Mouse (Mus musculus) bone marrow macrophage, adult 2 months (primary cell): ENCODE data around the gene Sh3rf1. TPM values are rescaled to one million over a fixed set of nuclear protein-coding genes. Genes with fewer than 3 reads are reported as not detected.

Source experiments
- H3K27ac ChIP-seq: 2 replicates; pipeline ENCODE4 v1.5.1; 2012; ENCODE audit warnings: low read depth, low read length; ENCODE audit not compliant: insufficient read depth
- H3K4me1 ChIP-seq: 2 replicates; pipeline ENCODE4 v1.6.1; 2012; ENCODE audit warnings: low read length; ENCODE audit not compliant: control insufficient read depth, insufficient read depth
- H3K4me3 ChIP-seq: 2 replicates; pipeline ENCODE4 v1.5.1; 2012; ENCODE audit warnings: mild to moderate bottlenecking, low read length, moderate library complexity; ENCODE audit not compliant: insufficient read depth
- CTCF ChIP-seq: IDR thresholded peaks from 2 replicates; pipeline ENCODE4 v1.5.1; 2012; ENCODE audit warnings: low read depth, mild to moderate bottlenecking, low read length, moderate library complexity
- POLR2A ChIP-seq: IDR thresholded peaks from 2 replicates; pipeline ENCODE4 v1.6.1; 2012; ENCODE audit warnings: mild to moderate bottlenecking, low read depth, low read length, borderline replicate concordance
- polyA plus RNA-seq: library from polyadenylated mRNA; stranded (reverse); fragments of >200 nt; gene quantifications from 2 replicates; pipeline ENCODE4 v1.2.4, GENCODE M21; 2012; ENCODE audit not compliant: missing spikeins, insufficient read depth, insufficient read length

Gene Sh3rf1
- polyA plus RNA-seq, 1 experiment, result 2.2 TPM

DNA sequence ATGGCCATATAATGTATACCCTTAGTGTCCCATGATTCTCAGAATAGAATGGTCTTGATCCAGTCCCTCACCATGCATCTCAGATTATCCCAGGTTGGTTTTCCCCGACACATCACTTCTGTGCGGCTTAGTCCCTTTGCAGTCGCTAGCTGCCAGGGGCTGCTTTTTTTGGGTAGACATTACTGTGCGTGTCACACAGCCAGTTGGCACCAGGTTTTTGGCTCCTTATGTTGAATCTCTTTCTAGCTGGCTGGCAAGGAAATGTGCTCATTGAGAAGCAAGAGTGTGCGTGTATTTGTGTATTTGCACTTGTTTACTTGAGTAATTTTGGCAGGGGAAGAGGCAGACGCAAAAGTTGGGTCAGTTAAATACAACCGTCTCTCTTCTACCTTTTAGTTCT is 35.9 kb downstream of the Sh3rf1 start:
- no peak overlapping the region for H3K4me3 ChIP-seq

DNA sequence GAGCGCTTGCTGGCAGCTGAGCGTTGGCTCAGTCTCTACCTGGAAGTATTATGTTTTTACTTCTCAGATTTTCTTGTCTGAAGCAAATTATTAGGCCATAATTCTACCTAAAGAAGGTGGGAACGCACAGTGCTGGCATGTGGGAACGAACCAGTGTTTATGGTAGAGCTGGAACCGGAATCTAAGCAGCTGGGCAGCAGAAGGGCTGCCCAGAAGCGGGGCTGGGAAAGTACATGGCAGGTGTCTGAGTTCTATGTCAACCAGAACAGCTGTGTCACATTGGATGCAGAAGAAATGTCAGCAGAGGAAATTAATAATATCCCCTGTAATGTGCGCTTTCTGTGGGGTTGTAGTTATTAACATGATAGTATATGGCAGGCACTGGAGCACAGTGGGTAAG is 36.9 kb downstream of the Sh3rf1 start:
- TF ChIP-seq POLR2A, result no peak
- TF ChIP-seq CTCF, result no peak

More for the DNA sequence above, 35.9 kb downstream of the Sh3rf1 start:
- no peak overlapping the region for H3K27ac ChIP-seq
- TF ChIP-seq CTCF (no peak), POLR2A (no peak)
- peaks cover 11% of the 10 kb centered on the region for H3K4me1 ChIP-seq

DNA sequence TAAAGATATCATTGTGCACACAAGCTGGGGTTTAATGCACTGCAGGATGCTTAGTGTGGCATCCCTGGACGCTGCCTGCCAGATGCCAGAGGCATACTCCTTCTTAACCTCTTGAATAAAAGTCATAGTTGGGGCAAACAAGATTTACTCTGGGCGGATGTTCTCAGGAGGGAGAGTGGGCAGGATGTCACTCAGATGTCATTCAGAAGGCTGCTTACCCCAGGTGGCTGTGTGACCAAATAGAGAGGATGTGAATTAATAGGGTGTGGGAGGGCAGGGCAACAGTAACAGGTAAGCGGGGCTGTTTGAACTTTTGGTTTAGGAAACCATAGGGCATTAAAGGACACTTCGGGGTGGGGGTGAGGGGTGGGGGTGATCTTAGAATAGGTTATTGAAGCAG is 37.7 kb downstream of the Sh3rf1 start:
- TF ChIP-seq POLR2A (no peak), CTCF (no peak)
- peaks cover 11% of the 10 kb centered on the region for H3K4me1 ChIP-seq
- no peak overlapping the region for H3K27ac ChIP-seq
- no peak overlapping the region for H3K4me3 ChIP-seq

More for the DNA sequence above, 36.9 kb downstream of the Sh3rf1 start:
- peaks cover 10% of the 10 kb centered on the region for H3K4me1 ChIP-seq
- no peak overlapping the region for H3K4me3 ChIP-seq
- H3K27ac ChIP-seq, result no peak overlapping the region

DNA sequence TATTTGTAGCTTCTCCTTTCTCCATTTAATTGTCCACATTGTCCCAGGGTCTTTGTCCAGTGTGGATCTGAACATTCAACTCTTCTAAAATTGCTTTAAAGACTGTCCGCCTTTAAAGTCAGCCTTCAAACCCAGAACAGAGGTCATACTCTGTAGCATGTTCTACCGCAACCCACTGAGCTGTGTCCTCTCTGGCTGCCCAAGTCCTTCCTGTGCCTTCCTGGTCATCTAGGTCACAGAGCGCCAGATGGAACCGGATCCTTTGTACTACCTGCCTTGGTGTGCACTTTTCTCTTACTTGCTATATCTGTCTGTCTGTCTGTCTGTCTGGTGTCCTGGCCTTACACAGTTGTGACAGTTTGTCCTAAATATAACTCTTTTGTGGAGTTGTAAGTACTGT is 40.0 kb downstream of the Sh3rf1 start:
- H3K4me1 ChIP-seq, result peaks cover 7% of the 10 kb centered on the region
- TF ChIP-seq POLR2A (no peak), CTCF (no peak)
- H3K27ac ChIP-seq, result no peak overlapping the region
- H3K4me3 ChIP-seq, result no peak overlapping the region

DNA sequence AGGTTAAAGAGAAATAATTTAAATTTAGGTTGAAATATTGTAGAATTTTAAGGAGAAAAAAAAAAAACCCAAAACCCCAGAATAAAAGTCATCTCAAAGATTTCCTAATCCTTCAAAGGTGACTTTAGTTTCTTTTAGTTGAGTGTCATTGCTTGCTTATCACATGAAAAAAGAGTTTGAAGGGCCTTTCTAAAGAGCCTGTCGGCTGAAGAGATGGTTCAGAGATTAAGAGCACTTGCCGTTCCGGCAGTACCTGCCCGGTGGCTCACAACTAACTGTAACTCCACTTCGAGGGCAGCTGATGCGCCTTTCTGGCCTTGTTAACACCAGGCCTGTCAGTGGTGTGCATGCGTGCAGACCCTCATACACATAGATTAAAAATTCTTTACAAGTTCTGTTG is 41.2 kb downstream of the Sh3rf1 start:
- Histone ChIP-seq H3K27ac (no peak overlapping the region), H3K4me3 (no peak overlapping the region), H3K4me1 (peaks cover 6% of the 10 kb centered on the region)
- TF ChIP-seq CTCF, result no peak
- TF ChIP-seq POLR2A, result no peak

DNA sequence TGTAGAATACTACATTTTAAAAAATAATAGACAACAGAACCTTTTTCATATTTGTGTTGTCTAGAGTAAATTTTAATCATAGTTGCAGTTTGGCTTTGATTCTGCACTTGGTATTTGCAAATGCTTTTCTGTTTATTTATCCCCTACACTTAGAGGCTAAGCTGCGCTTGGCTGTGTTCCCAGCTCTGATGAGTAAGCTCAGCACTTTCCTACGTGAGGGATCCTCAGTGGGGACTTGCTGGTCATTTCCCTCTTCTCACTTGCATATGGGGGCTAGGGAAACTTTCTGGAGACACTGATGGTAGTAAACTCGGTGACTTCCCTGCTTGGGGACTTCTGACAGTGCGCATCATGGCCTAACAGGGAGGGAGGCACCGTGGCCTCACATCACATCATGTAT is 41.7 kb downstream of the Sh3rf1 start:
- H3K4me1 ChIP-seq, result peaks cover 6% of the 10 kb centered on the region
- H3K27ac ChIP-seq, result no peak overlapping the region
- H3K4me3 ChIP-seq, result no peak overlapping the region
- TF ChIP-seq POLR2A, result no peak
- TF ChIP-seq CTCF, result no peak

DNA sequence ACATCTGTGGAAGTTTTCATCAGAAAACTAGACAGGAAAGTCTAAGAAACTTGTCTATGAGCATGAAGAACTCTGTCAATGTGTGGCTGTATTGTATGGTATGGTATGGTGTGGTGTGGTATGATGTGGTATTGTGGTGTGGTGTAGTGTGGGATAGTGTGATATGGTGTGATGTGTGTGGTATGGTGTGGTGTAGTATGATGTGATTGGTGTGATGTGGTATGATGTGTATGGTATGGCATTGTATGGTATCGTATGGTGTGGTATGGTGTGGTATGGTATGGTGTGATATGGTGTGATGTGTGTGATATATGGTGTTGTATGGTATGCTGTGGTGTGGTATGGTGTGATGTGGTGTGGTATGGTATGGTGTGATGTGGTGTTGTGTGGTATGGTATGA is 43.4 kb downstream of the Sh3rf1 start:
- no peak overlapping the region for H3K4me3 ChIP-seq
- no peak overlapping the region for H3K27ac ChIP-seq
- TF ChIP-seq CTCF, result no peak
- TF ChIP-seq POLR2A, result no peak
- peaks cover 6% of the 10 kb centered on the region for H3K4me1 ChIP-seq

DNA sequence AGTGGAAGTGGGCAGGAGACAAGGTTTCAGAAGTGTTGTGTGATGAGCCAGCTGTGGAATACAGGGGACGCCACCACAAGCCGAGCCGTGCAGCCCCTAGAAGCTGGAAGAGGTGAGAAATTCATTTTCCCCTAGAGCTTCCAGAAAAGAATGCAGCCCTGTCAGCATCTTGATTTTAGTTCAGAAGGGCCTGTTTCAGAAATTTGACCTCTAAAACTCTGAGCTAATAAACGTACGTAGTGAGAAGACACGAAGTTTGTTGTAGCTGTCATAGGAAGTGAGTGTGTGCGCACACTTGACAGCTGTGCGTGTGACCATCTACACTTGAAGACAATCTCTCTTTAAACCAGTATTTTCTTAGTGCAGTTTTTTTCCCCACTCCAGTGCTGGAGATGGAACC is 44.0 kb downstream of the Sh3rf1 start:
- no peak for TF ChIP-seq POLR2A
- no peak for TF ChIP-seq CTCF
- no peak overlapping the region for H3K4me3 ChIP-seq

DNA sequence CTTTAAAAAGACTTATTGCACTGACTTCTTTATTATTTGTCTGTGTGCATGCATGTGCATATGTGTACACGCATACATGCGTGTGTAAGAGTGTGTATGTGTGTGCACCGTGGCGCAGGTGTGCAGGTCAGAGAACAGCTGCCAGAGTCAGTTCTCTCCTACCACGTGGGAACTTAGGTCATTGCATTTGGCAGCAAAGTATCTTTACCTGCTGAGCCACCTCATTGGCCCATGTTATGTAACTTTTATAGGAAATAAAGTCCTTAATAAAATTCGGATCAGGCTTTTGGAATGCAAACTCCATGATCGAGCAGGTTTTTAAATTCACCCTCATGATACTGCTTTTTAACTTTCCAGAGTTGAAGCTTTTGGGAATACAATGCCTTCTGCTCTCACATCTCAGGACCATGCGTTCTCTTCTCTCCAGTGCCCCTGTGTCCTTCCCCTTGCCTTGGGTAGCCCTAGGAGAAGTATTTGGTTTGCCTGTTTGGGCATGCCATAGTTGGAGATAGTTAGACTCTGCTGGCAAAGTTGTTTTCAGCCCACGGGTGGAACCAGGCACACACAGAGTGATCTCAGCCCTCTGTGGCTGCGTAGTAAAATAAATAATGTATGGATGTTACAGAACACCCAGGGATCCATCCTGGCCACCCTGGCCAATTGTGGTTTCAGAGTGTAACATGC is 44.7 kb downstream of the Sh3rf1 start:
- no peak overlapping the region for H3K27ac ChIP-seq
- no peak overlapping the region for H3K4me3 ChIP-seq
- peaks cover 6% of the 10 kb centered on the region for H3K4me1 ChIP-seq
- TF ChIP-seq POLR2A (no peak), CTCF (no peak)

More for the DNA sequence above, 44.0 kb downstream of the Sh3rf1 start:
- Histone ChIP-seq H3K4me1 (peaks cover 6% of the 10 kb centered on the region), H3K27ac (no peak overlapping the region)

DNA sequence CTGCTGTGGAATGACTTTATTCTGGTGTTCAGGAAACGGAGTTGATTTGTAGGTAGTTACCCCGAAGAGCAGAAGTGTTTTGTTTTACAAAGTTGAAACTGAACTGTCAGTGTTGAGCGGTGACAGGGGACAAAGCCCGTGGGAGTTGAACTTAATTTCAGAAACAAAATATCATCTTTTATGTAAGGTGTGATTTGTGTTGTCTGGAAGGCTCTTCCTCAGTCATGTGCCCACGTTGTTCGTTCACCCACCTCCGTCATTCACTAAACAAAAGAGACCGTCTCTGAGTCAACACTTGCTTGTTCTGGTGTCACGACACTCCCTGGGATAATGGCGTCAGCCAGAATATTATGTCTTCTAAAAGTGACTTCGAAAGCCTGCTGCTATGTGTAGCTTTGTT is 46.3 kb downstream of the Sh3rf1 start:
- no peak for TF ChIP-seq POLR2A
- no peak for TF ChIP-seq CTCF
- Histone ChIP-seq H3K4me1 (peaks cover 5% of the 10 kb centered on the region), H3K4me3 (no peak overlapping the region), H3K27ac (no peak overlapping the region)
